ENCODE assay signal across 23 mouse cellular contexts in genomic region chr3:87097205-87097604, GRCm38 (mm10).
DNase-seq lines count a peak whose midpoint lies in the region; TF ChIP-seq lines count a peak whose summit lies in the region.
"Had no signal": no experiment of that assay in that cellular context is flagged by ENCODE, and none has a peak within 500 bp of the region (broad histone marks: within the 10 kb centered on the region; RNA-seq: fewer than 3 reads in every experiment).

No protein-coding gene starts in this region.

- H3K4me3 ChIP-seq in gastrocnemius, adult 2 months = no peak overlapping the region
- H3K4me3 ChIP-seq in embryonic facial prominence, embryonic 10.5 days = no peak overlapping the region
- H3K4me3 ChIP-seq: embryonic facial prominence, embryonic 13.5 days; embryonic facial prominence, embryonic 15.5 days; erythroblast, embryonic 14.5 days; forebrain, embryonic 10.5 days; forebrain, embryonic 12.5 days had no signal

- DNase-seq in gastrocnemius, adult 2 months = peak; percentile 3
- DNase-seq in gastrocnemius, postnatal 4 days (ENCODE audit: low spot score in 2 of 2) = no peak
- DNase-seq in ES-CJ7 (ENCODE audit: low read depth, low spot score) = peak; percentile 41
- peak; percentile 63 for DNase-seq in R1 (ENCODE audit: low read depth, low spot score)
- no peak for DNase-seq in embryonic facial prominence, embryonic 10.5 days (ENCODE audit: low spot score)
- DNase-seq in lung, postnatal 14 days = no peak
- no peak for DNase-seq in urinary bladder, adult 2 months (ENCODE audit: low spot score)
- DNase-seq: adrenal gland, adult 8-10 months; adrenal gland, postnatal 14 days; adrenal gland, postnatal 36 days; B cell, adult 2 months; cerebellum, adult 11-12 months; cerebellum, adult 2 months; cerebellum, adult 9-10 months; cerebellum, postnatal 10 days; cerebellum, postnatal 25 days had no signal

- no peak for TF ChIP-seq CTCF in gastrocnemius, adult 2 months (IDR thresholded peaks at IDR 0.05)

- WGBS in embryonic facial prominence, embryonic 10.5 days = 94% methylated on average over 9 of the region's 9 CpGs

- H3K36me3 ChIP-seq in embryonic facial prominence, embryonic 10.5 days (replicated peaks) = peaks cover 79% of the 10 kb centered on the region
- H3K36me3 ChIP-seq: G1E had no signal

- intact Hi-C loops in gastrocnemius, adult 2 months (cut with DNase I) = no loop called here

- H3K4me1 ChIP-seq in embryonic facial prominence, embryonic 10.5 days = peaks cover 56% of the 10 kb centered on the region

- no peaks in the 10 kb centered on the region for H3K9me3 ChIP-seq in embryonic facial prominence, embryonic 10.5 days
- H3K9me3 ChIP-seq: embryonic facial prominence, embryonic 13.5 days; embryonic facial prominence, embryonic 15.5 days; forebrain, embryonic 10.5 days; forebrain, embryonic 12.5 days; G1E had no signal

- no peak overlapping the region for H3K27ac ChIP-seq in gastrocnemius, adult 2 months
- peak overlapping the region; percentile 63; the same call in 1 of the 2 replicates for H3K27ac ChIP-seq in embryonic facial prominence, embryonic 10.5 days (replicated peaks)
- H3K27ac ChIP-seq: embryonic facial prominence, embryonic 13.5 days; embryonic facial prominence, embryonic 15.5 days; forebrain, embryonic 10.5 days had no signal

- H3K27me3 ChIP-seq in embryonic facial prominence, embryonic 10.5 days (replicated peaks; ENCODE audit: low read depth, poor library complexity, severe bottlenecking) = no peaks in the 10 kb centered on the region
- H3K27me3 ChIP-seq: embryonic facial prominence, embryonic 13.5 days; embryonic facial prominence, embryonic 15.5 days; forebrain, embryonic 12.5 days; Patski had no signal

Comparison
In these comparisons a context has a peak if more than half of its experiments do, and no peak if none do; other contexts are left out.
1. DNase-seq: peak in gastrocnemius, adult 2 months (single experiment), ES-CJ7 (single experiment) and R1 (single experiment); none in gastrocnemius, postnatal 4 days (0 of 2), embryonic facial prominence, embryonic 10.5 days (single experiment), lung, postnatal 14 days (single experiment) and urinary bladder, adult 2 months (single experiment).